Mouse (Mus musculus) heart, adult 10 weeks (tissue): ENCODE data around the gene Pomc. TPM values are rescaled to one million over a fixed set of nuclear protein-coding genes. Genes with fewer than 3 reads are reported as not detected.

ENCODE experiments used
- polyA plus RNA-seq: library from polyadenylated mRNA; stranded (reverse); fragments of 350-450 nt; fragmentation: Illumina TruSeq; extraction: RNeasy Lipid Tissue Mini Kit (QIAGEN cat#74804); gene quantifications from one replicate; pipeline ENCODE4 v1.2.3, GENCODE M21; 2014; ENCODE audit warnings: low read depth, low replicate concordance

The Pomc gene
- polyA plus RNA-seq, result not detected

DNA sequence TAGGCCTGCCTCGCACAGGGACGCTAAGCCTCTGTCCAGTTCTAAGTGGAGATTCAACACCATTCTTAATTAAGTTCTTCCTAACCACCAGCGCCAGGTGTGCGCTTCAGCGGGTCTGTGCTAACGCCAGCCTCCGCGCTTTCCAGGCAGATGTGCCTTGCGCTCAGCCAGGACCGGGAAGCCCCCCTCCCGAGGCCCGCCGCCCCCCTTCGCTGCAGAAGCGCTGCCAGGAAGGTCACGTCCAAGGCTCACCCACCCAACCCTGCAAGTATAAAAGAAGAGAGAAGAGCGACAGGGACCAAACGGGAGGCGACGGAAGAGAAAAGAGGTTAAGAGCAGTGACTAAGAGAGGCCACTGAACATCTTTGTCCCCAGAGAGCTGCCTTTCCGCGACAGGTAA is at the start of gene Pomc:
Gene Pomc, plus strand, starts transcription at position 301 of the 400 bp plus-strand sequence.

Other genes with a start within 250 kb of the Pomc start
- 20.5 TPM for gene Dnmt3a, start 148.9 kb upstream of the Pomc start, polyA plus RNA-seq
- gene Efr3b, start 84.0 kb downstream of the Pomc start, polyA plus RNA-seq, result 9.3 TPM
- 10.3 TPM for gene Dnajc27, start 127.6 kb downstream of the Pomc start, polyA plus RNA-seq
- 3.8 TPM for gene Adcy3, start 178.2 kb downstream of the Pomc start, polyA plus RNA-seq